Mouse (Mus musculus) erythroblast, embryonic 14.5 days (primary cell): ENCODE data around the gene Hapln3. TPM values are rescaled to one million over a fixed set of nuclear protein-coding genes. Genes with fewer than 3 reads are reported as not detected.

Experiments used
- H3K27me3 ChIP-seq: 2 replicates; pipeline ENCODE4 v1.6.1; 2012; ENCODE audit warnings: inconsistent platforms; ENCODE audit not compliant: control insufficient read depth
- H3K36me3 ChIP-seq: 2 replicates; pipeline ENCODE4 v1.6.1; 2012; ENCODE audit warnings: mild to moderate bottlenecking, inconsistent platforms; ENCODE audit not compliant: control insufficient read depth
- H3K4me1 ChIP-seq: 2 replicates; pipeline ENCODE4 v1.6.1; 2012; ENCODE audit warnings: inconsistent platforms; ENCODE audit not compliant: control insufficient read depth
- H3K4me3 ChIP-seq: replicated peaks from 2 replicates; pipeline ENCODE3; 2012; ENCODE audit warnings: moderate library complexity, mild to moderate bottlenecking, inconsistent platforms
- H3K9me3 ChIP-seq: 2 replicates; pipeline ENCODE4 v1.6.1; 2012; ENCODE audit warnings: low read length, inconsistent platforms, mixed read lengths; ENCODE audit not compliant: control insufficient read depth
- GATA1 ChIP-seq: IDR thresholded peaks from 2 replicates; pipeline ENCODE4 v1.6.1; 2012; ENCODE audit warnings: low read length, inconsistent platforms, mixed read lengths
- TAL1 ChIP-seq: IDR thresholded peaks from 3 replicates; pipeline ENCODE4 v1.6.1; 2012; ENCODE audit warnings: low read length, inconsistent platforms, mixed read lengths
- polyA plus RNA-seq: library from polyadenylated mRNA; stranded (reverse); fragments of >175 nt; gene quantifications from 2 replicates; pipeline ENCODE4 v1.2.3, GENCODE M21; 2012

The Hapln3 gene
- not detected in 2 replicates for polyA plus RNA-seq

DNA sequence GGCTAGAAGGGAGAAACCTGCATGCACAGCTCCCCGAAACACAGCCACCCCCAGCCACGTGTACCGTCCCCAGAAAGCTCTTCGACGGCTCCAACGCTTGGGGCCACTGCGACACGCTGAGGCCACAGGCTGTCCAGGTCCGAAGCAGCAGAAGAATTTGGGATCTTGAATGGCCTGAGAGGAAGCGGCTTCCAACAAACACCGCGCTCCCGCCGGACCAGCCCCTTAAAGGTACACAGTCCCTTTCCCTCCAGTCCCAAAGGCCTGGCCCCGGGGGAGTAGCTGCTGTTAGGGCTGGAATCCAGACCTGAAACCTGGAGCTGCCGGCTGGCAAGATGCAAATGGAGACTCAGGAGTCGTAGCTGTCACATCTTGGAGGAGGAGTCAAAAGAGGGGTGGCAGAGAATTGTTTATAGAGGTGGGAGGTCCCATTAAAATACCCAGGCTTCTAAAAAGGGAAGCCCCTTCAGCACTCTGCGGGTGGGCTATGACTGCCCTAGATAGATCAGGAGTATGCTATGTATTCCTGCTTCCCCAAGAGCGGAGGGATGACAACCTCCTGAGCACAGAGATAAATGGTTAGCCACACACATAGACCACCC is at the start of gene Hapln3:
Gene Hapln3 (minus strand): TSS at position 176 of the 602 bp plus-strand sequence.
- TF ChIP-seq TAL1 (no peak), GATA1 (no peak)
- Histone ChIP-seq H3K9me3 (no peaks in the 10 kb centered on the region), H3K27me3 (peaks cover 15% of the 10 kb centered on the region), H3K4me1 (no peaks in the 10 kb centered on the region), H3K4me3 (no peak within 1 kb of the TSS), H3K36me3 (no peaks in the 10 kb centered on the region; the same call in 1 of the 2 replicates)

DNA sequence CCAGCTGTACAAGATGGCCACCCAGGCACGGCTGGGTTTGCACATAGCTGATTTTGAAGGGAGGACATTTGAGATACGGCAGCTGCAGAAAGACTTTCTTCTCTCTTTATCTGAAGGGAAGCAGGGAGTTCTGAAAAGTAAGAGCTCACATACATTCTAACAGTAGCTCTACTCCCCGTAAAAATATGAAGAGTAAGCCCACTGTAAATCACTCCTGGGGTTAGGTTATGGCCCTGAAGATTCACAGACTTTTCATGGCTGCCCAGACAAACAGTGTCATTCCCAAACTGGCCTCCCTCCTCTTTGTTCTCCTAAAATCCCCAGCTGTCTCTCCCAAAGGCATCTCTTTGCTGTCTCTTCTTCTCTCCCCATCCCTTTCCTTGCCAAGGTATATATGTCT is 43.0 kb upstream of the Hapln3 start:
- no peaks in the 10 kb centered on the region for H3K4me1 ChIP-seq
- no peak for TF ChIP-seq GATA1
- TF ChIP-seq TAL1 = no peak

DNA sequence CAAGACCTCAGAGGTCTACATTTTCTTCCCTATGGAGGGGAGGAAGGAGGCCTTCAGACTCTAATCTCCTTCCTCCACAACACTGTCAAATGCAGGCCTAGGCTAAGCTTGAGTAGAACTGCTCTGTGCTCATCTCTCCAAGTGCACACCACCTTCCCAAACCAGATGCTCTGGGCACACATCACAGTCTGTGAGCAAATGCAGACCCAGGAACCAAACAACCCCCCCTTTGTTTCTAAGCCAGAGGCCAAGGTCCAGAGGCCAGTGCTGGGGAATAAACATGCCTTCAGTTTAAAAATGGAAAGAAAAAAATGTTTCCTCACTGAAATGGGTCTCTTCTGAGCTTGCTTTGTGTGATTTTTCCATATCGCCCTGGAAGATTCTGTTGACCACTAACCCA is 41.0 kb upstream of the Hapln3 start:
- H3K4me1 ChIP-seq = no peaks in the 10 kb centered on the region
- H3K9me3 ChIP-seq = no peaks in the 10 kb centered on the region
- no peak overlapping the region for H3K4me3 ChIP-seq
- no peaks in the 10 kb centered on the region for H3K27me3 ChIP-seq
- H3K36me3 ChIP-seq = no peaks in the 10 kb centered on the region
- TF ChIP-seq TAL1 (no peak), GATA1 (no peak)

More for the DNA sequence above, 43.0 kb upstream of the Hapln3 start:
- Histone ChIP-seq H3K4me3 (no peak overlapping the region), H3K27me3 (no peaks in the 10 kb centered on the region), H3K36me3 (no peaks in the 10 kb centered on the region), H3K9me3 (no peaks in the 10 kb centered on the region)

DNA sequence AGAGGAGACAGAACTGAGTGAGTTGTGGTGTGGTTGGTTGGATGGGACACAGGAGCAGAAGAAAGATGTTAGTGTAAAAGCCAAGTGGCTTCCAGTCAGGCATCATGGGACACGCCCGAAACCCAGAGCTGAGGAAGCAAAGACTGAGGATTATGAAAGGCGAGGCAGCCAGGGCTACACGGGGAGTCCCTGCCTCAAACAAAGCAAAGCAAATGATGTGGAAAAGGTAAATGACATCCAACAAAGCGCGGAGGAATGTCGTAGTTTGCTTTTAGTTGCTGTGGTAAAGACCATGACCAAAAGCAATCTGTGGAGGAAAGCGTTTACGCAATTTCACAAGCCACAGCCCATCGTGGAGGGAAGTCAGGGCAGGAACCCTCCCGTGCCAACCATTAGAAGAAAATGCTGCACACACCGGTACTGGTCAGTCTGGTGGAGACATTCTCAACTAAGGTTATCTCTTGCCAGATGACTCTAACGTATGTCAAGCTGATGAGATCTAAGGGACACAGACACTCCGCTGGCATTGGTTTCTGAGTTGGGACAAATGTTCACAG is 36.3 kb upstream of the Hapln3 start:
- Histone ChIP-seq H3K9me3 (no peaks in the 10 kb centered on the region), H3K4me1 (no peaks in the 10 kb centered on the region), H3K4me3 (no peak overlapping the region), H3K36me3 (no peaks in the 10 kb centered on the region), H3K27me3 (no peaks in the 10 kb centered on the region)
- no peak for TF ChIP-seq GATA1
- no peak for TF ChIP-seq TAL1

DNA sequence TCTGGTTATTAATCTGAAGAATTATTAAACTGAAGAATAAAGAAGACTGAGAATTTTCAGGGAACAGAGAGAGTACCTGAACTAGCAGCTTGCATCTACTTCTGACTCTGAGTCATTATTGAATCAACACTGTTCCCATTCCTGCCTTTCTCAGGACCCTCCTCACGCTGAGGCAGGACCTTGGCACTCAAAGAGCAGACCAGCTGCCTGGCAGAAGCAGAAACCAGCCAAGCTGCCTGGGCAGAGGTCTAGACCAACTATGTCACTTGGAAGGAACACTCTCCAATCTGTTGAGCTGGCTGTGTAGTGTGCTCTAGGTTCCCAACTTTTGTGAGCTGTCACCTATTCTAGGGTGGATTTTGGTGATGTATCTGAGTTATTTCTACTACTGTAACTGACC is 28.6 kb upstream of the Hapln3 start:
- TF ChIP-seq GATA1 (no peak), TAL1 (no peak)
- H3K9me3 ChIP-seq = no peaks in the 10 kb centered on the region
- no peaks in the 10 kb centered on the region for H3K4me1 ChIP-seq
- no peaks in the 10 kb centered on the region for H3K27me3 ChIP-seq
- no peak overlapping the region for H3K4me3 ChIP-seq
- H3K36me3 ChIP-seq = no peaks in the 10 kb centered on the region

DNA sequence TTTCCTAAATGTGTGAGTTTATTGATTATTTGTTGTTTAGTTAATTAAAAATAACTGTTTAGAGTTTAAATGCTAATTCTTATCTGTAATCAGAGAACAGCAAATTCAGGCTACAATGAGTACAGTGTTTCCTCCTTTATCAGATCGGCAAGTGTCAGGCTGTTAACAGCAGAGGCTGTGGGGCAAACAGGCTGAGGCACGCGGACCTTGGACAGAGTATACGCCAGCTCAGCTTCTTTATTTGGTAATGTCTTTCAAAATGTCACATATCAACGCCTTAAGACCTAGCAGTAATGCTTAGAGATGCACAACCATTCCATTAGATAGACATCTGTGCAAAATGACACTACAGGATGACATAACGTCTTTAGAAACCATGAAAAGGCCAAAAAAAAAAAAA is 18.7 kb upstream of the Hapln3 start:
- Histone ChIP-seq H3K4me3 (no peak overlapping the region), H3K27me3 (peaks cover 5% of the 10 kb centered on the region), H3K4me1 (peaks cover 9% of the 10 kb centered on the region), H3K36me3 (no peaks in the 10 kb centered on the region), H3K9me3 (no peaks in the 10 kb centered on the region)
- TF ChIP-seq TAL1 (no peak), GATA1 (no peak)

DNA sequence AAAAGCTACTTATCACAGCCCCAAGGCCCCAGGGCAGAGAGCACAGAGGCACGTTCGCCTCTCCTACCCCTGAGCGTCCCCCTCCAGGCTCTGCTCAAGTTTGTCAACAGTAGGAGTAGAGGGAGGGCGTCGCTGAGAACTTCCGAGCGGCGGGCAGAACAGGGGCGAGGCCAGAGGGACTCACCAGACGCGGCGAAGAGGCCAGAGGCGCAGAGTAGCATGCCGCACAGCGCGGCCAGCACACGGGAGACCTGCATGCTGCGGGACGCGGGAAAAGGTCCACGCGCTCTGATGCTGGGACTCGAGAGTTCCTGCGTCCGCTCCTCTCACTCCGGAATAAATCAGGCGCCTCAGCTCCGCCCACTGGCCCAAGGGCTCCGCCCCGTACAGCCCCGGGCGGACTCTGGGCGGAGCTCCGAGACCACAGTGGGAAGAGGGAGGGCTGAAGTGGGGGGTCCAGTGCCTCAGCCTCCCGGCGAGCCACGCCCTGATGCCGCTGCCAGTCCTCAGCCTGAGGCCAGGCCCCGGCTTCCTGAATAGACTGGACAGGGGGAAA is 18.0 kb upstream of the Hapln3 start, which contains the start of gene Mfge8:
Gene Mfge8 (minus strand): TSS at position 350 of the 556 bp plus-strand sequence.
- Histone ChIP-seq H3K9me3 (no peaks in the 10 kb centered on the region), H3K4me3 (peak within 1 kb of the TSS; percentile 62), H3K36me3 (no peaks in the 10 kb centered on the region; the same call in 1 of the 2 replicates), H3K27me3 (peaks cover 5% of the 10 kb centered on the region), H3K4me1 (peaks cover 9% of the 10 kb centered on the region)
- TF ChIP-seq TAL1 (no peak), GATA1 (no peak)

DNA sequence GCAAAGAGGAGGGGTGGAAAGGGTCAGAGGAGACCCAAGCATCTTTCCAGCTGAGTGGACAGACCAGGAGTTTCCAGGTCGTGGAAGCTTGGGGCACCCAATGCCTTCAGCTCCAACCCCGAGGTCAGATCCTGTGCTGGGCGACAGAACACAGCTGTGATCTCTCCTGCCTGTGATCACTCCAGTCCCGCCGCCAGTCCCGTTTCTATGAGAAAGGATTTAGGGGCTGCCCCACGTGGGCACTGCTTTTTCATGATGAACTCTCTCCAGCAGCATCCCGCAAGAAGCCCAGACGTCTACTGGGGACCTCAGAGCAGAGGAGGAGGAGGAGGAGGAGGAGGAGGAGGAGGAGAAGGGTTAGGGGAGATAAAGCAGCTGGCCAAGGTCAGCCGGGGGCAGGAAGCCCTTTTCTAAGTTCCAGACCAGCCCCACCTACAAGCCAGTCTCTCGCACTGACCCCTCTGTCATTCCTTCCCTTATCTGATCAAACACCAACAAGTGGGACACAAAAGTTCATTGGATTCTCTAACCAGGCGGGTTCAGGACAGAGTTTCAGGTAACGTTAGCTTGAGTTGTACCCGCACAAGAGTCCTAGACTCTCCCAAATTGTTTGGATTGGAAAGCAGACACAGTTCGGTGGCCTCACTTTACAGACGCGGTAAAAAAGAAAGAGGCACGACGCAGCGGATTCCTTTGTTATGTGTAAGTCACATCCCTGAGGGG is 17.3 kb upstream of the Hapln3 start:
- Histone ChIP-seq H3K36me3 (no peaks in the 10 kb centered on the region; the same call in 1 of the 2 replicates), H3K27me3 (peaks cover 5% of the 10 kb centered on the region), H3K9me3 (no peaks in the 10 kb centered on the region), H3K4me1 (peaks cover 9% of the 10 kb centered on the region), H3K4me3 (peak overlapping the region; percentile 62)
- TF ChIP-seq TAL1 = no peak
- TF ChIP-seq GATA1 = no peak

DNA sequence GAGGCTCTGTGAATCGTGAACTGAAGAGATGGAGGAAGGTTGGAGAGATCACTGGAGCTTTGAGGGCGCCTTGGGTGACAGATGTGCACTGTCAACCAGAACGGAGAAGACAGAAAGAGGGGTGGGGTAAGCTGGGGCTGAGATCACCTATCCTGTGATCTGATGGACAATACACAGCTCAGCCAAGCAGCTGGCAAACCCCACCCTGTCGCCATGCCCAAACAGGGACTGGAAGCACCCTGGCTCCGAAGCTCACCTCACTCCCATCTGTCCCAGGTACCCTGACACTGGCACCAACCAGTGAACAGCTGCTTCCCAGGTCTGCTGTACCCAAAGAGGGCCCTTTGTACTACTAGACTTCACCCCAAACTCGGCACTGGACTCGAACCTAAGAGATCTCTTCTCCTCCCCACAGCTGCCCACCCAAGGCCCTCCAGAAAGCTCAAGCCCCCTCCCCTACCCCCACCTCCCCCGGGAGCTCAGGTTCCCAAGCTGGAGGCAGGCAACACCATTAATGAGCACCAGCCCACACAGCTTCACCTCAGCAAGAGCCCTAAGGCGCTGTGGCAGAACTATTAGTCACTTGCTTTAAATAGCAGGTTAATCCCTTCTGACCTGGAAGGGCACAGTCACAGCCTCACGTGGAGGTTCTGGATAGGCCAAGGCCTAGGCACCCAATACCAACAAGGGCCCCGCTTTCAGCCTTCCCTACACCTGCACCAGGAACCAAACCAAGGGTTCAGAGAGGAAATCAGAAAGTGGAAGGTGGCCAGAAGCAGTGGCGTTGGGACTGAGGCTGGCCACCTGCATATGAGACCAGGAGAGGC is 16.4 kb upstream of the Hapln3 start:
- no peaks in the 10 kb centered on the region for H3K9me3 ChIP-seq
- H3K4me1 ChIP-seq = peaks cover 9% of the 10 kb centered on the region
- H3K4me3 ChIP-seq = no peak overlapping the region
- TF ChIP-seq TAL1 (no peak), GATA1 (no peak)
- no peaks in the 10 kb centered on the region; the same call in 1 of the 2 replicates for H3K36me3 ChIP-seq
- H3K27me3 ChIP-seq = peaks cover 5% of the 10 kb centered on the region
